Mouse (Mus musculus): ENCODE measurements at regions not wholly inside any gene's neighbourhood (a gene's known extent, or its start where the extent isn't known, plus 50 kb on each side); places are given as distances from the start of the nearest gene placed in this dataset.

DNA sequence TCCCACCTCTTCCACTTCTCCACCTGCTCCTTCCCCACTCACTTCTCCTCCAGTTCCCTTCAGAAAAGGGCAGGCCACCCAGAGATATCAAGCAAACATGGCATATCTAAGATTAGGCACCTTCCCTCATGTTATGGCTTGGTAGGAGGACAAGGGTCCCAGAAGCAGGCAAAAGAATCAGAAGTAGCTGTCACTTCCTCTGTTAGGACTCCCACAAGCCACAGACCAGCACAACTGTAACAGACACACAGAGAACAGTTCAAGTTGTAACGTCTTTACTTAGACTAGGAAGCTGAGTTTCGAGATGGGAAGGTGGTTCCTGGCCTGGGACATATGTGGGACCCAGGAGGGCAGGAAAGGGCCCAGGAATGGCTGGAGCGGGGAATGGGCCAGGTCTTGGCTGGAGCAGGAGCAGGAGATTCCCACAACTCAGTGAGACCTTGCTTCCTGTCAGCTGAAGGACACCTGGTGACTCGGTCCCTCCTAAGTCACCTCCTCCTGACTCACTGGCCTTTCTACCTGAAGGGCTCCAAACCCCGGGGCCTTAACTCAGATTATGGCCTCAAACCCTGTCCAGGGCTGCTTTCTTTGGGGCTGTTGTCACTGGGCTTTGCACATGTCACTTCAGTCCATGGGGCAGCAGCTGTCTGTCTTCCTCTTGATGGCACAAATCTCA is 304.2 kb downstream of the 4933412E24Rik start:
- TF ChIP-seq CTCF (IDR thresholded peaks at IDR 0.05), result no peak
- TF ChIP-seq POLR2A (IDR thresholded peaks at IDR 0.05; ENCODE audit: insufficient read depth, low read depth, low read length), result no peak
- no peak for TF ChIP-seq EP300 (IDR thresholded peaks at IDR 0.05; ENCODE audit: insufficient read depth, low read depth, low read length)
